Mouse (Mus musculus): ENCODE data around the gene Cpsf6.

The Cpsf6 gene

GRCm38 (mm10) chr10:117386981-117387380, 7.2 kb upstream of the Cpsf6 start:
- in situ Hi-C loops (cut with MboI, MseI): no loop called here

GRCm38 (mm10) chr10:117386261-117386660, 6.4 kb upstream of the Cpsf6 start:
- in situ Hi-C loops (cut with MboI, MseI): no loop called here

GRCm38 (mm10) chr10:117385431-117385830, 5.6 kb upstream of the Cpsf6 start:
- in situ Hi-C loops (cut with MboI, MseI): no loop called here

- in situ Hi-C loops (cut with MboI, MseI): no loop called here
Observed at GRCm38 (mm10) chr10:117385086-117385430, 5.2 kb upstream of the Cpsf6 start.

- in situ Hi-C loops (cut with MboI, MseI): no loop called here
Observed at GRCm38 (mm10) chr10:117384386-117385085, 4.7 kb upstream of the Cpsf6 start.

- in situ Hi-C loops (cut with MboI, MseI): no loop called here
Observed at GRCm38 (mm10) chr10:117383941-117384340, 4.1 kb upstream of the Cpsf6 start.

GRCm38 (mm10) chr10:117382996-117383550, 3.3 kb upstream of the Cpsf6 start:
- in situ Hi-C loops (cut with MboI, MseI): no loop called here

GRCm38 (mm10) chr10:117382146-117382545, 2.3 kb upstream of the Cpsf6 start:
- in situ Hi-C loops (cut with MboI, MseI): no loop called here

- in situ Hi-C loops (cut with MboI, MseI): no loop called here
Observed at GRCm38 (mm10) chr10:117380721-117381570, 1.1 kb upstream of the Cpsf6 start.

GRCm38 (mm10) chr10:117379441-117379840, 374 bp downstream of the Cpsf6 start:
- in situ Hi-C loops (cut with MboI, MseI): no loop called here

- in situ Hi-C loops (cut with MboI, MseI): no loop called here
Observed at GRCm38 (mm10) chr10:117378642-117379041, 1.2 kb downstream of the Cpsf6 start.

GRCm38 (mm10) chr10:117378291-117378555, 1.6 kb downstream of the Cpsf6 start:
- in situ Hi-C loops (cut with MboI, MseI): no loop called here

- in situ Hi-C loops (cut with MboI, MseI): no loop called here
Observed at GRCm38 (mm10) chr10:117377431-117378290, 2.2 kb downstream of the Cpsf6 start.

- in situ Hi-C loops (cut with MboI, MseI): no loop called here
Observed at GRCm38 (mm10) chr10:117376580-117377189, 3.1 kb downstream of the Cpsf6 start.

- in situ Hi-C loops (cut with MboI, MseI): no loop called here
Observed at GRCm38 (mm10) chr10:117375841-117376579, 3.8 kb downstream of the Cpsf6 start.

GRCm38 (mm10) chr10:117375163-117375562, 4.7 kb downstream of the Cpsf6 start:
- in situ Hi-C loops (cut with MboI, MseI): no loop called here

GRCm38 (mm10) chr10:117363106-117363505, 16.7 kb downstream of the Cpsf6 start:
- in situ Hi-C loops (cut with MboI, MseI): loop anchor here in 1 of 2 experiments (10.0 kb wide), 1 partner anchor 332 kb away; no protein-coding TSS in a partner anchor

GRCm38 (mm10) chr10:117358891-117359290, 20.9 kb downstream of the Cpsf6 start:
- in situ Hi-C loops (cut with MboI, MseI): no loop called here

- in situ Hi-C loops (cut with MboI, MseI): loop anchor here in 1 of 2 experiments (5.0 kb wide), 1 partner anchor 59 kb away; no protein-coding TSS in a partner anchor
Observed at GRCm38 (mm10) chr10:117343000-117343399, 36.8 kb downstream of the Cpsf6 start.

- in situ Hi-C loops (cut with MboI, MseI): loop anchor here in 1 of 2 experiments (5.0 kb wide), 1 partner anchor 60 kb away; no protein-coding TSS in a partner anchor
Observed at GRCm38 (mm10) chr10:117342406-117342805, 37.4 kb downstream of the Cpsf6 start.

Data from T-helper 17 cell (primary cell).